ENCODE assay signal across 8 mouse cellular contexts in genomic region chr14:121059266-121059665, GRCm38 (mm10). TPM values are rescaled to one million over a fixed set of nuclear protein-coding genes. Genes with fewer than 3 reads are reported as not detected.
DNase-seq lines count a peak whose midpoint lies in the region; ATAC-seq and TF ChIP-seq lines count a peak whose summit lies in the region.
"Had no signal": no experiment of that assay in that cellular context is flagged by ENCODE, and none has a peak within 500 bp of the region (broad histone marks: within the 10 kb centered on the region; RNA-seq: fewer than 3 reads in every experiment).

No protein-coding gene starts in this region.

- DNase-seq in NIH3T3 (ENCODE audit: low read depth) = peak; percentile 76
- peak; percentile 87 for DNase-seq in adrenal gland, adult 8-10 months
- DNase-seq in gastrocnemius, adult 8-10 months (ENCODE audit: low spot score in 2 of 2) = peak; percentile 53 to 68
- peak; percentile 36 for DNase-seq in hindbrain, postnatal 0 days (ENCODE audit: low spot score)
- peak; percentile 46 for DNase-seq in retina, embryonic 14.5 days (ENCODE audit: low spot score)
- no peak for DNase-seq in layer of hippocampus, adult 18-20 months (ENCODE audit: low spot score in 2 of 2)
- DNase-seq in right cerebral cortex, postnatal 14 days = no peak

- no peaks in the 10 kb centered on the region for H3K9me3 ChIP-seq in hindbrain, postnatal 0 days (ENCODE audit: low read length)
- H3K9me3 ChIP-seq: liver, embryonic 15.5 days had no signal

- no peak overlapping the region for H3K4me3 ChIP-seq in hindbrain, postnatal 0 days (ENCODE audit: low read length)
- H3K4me3 ChIP-seq: liver, embryonic 15.5 days had no signal

- WGBS in hindbrain, postnatal 0 days = 26% methylated on average over 10 of the region's 10 CpGs

- no peak for TF ChIP-seq CTCF in hindbrain, postnatal 0 days (IDR thresholded peaks at IDR 0.05; ENCODE audit: low read depth)

- H3K36me3 ChIP-seq in hindbrain, postnatal 0 days (ENCODE audit: insufficient read depth, low read length) = no peaks in the 10 kb centered on the region
- H3K36me3 ChIP-seq: liver, embryonic 15.5 days had no signal

- no peak overlapping the region for H3K4me2 ChIP-seq in hindbrain, postnatal 0 days (ENCODE audit: low read depth, low read length)
- H3K4me2 ChIP-seq: liver, embryonic 15.5 days had no signal

- no peak overlapping the region for H3K27ac ChIP-seq in hindbrain, postnatal 0 days
- H3K27ac ChIP-seq: liver, embryonic 15.5 days had no signal

- peak; percentile 36; the same call in 1 of the 2 replicates for ATAC-seq in hindbrain, postnatal 0 days

- H3K9ac ChIP-seq in hindbrain, postnatal 0 days (replicated peaks; ENCODE audit: low read length) = no peak overlapping the region
- H3K9ac ChIP-seq: liver, embryonic 15.5 days had no signal

- H3K4me1 ChIP-seq in hindbrain, postnatal 0 days (ENCODE audit: insufficient read depth, low read length) = peaks cover 32% of the 10 kb centered on the region

- H3K27me3 ChIP-seq in hindbrain, postnatal 0 days (ENCODE audit: insufficient read depth, low read length) = no peaks in the 10 kb centered on the region
- H3K27me3 ChIP-seq: liver, embryonic 15.5 days had no signal

RNA-seq across cellular contexts. Expression of gene Farp1, which starts 24.3 kb away (rescaled TPM):
- 10 to 100 TPM; 15.5 to 24.1 (median 21.4) TPM for total RNA-seq in adrenal gland, adult 8-10 months (2022)
- total RNA-seq in gastrocnemius, adult 8-10 months (2022) = 1 to 10 TPM; 3.7 to 6.8 (median 4.1) TPM
- total RNA-seq in hindbrain, postnatal 0 days (2014; rRNA removed) = 82.7 and 99.0 TPM in 2 replicates
- 27.2 and 31.7 TPM in 2 replicates for polyA plus RNA-seq in hindbrain, postnatal 0 days (2015; fragmentation: Nextera tagmentation; extraction: Ambion mirVana)
- total RNA-seq in layer of hippocampus, adult 18-20 months (2021) = 10 to 100 TPM; 92.2 to 98.8 TPM

Comparison
In these comparisons a context has a peak if more than half of its experiments do, and no peak if none do; other contexts are left out.
1. DNase-seq: peak in NIH3T3 (single experiment), adrenal gland, adult 8-10 months (single experiment), gastrocnemius, adult 8-10 months (2 of 2), hindbrain, postnatal 0 days (single experiment) and retina, embryonic 14.5 days (single experiment); none in layer of hippocampus, adult 18-20 months (0 of 2) and right cerebral cortex, postnatal 14 days (single experiment).